Mouse (Mus musculus): ENCODE data around the gene Tmem144.

Gene Tmem144

DNA sequence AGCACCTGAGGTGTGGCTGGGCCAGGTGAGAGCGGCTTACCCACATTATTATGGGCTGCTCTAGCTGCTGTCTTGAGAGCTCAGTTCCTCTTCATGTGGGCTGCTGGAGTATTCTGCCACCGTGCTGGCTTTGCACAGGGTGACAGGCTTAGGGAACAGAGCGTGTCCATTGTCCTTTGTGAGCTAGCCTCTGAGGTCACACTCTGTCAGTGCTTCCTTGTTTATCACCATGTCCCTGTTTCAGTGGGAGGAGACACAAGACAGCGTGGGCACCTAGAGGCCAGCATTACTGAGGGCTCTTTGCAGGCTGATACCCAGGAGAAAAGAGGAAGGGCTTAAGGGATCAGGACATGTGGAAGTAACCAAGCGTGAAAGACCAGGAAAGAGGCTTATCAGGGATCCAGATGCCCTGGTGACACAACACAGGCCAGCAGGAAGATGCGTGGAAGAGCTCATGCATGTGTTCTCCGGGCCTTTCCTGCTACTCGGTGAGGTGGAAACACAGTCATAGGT, at the start of gene Tmem144:
Tmem144 (minus strand) TSS at position 120 of the 513 bp plus-strand sequence.
- no peak for DNase-seq

DNA sequence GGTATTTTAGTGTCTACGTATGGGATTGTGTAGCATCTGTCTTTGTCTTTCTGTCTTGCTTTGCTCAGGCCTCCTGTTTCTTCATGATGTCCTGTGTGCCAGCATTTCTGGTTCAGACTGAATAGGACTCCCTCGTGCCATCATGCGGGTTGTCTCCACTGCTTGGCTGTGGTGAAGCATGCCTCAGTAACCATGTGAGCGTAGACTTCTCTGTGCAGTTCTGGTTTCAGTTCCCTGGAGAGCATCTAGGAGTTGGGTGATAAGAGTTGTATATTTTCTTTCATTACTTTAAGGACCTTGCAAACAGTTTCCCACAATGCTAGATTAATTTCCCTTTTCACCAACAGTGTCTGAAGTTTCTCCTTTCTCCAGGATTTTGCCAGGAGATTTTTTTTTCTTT, 49.2 kb upstream of the Tmem144 start:
- DNase-seq = no peak

DNA sequence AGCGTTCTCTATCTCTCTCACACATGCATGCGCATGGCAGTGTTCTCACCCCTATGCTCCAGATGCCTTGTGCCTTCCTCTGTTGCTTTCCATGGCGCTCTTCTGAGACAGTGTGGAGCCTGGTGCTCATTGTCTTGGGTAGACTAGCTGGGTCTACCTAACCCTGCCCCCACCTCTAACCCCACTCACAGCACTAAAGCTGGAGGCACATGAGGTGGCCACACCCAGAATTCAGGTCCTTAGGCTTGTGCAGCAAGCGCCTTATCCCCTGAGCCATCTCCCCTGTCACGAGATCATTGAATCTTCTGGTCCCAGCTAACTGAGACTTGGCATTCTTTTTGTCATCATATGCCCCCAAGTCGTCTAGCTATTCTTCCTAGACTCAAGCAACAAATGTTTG, 48.7 kb upstream of the Tmem144 start:
- no peak for DNase-seq

DNA sequence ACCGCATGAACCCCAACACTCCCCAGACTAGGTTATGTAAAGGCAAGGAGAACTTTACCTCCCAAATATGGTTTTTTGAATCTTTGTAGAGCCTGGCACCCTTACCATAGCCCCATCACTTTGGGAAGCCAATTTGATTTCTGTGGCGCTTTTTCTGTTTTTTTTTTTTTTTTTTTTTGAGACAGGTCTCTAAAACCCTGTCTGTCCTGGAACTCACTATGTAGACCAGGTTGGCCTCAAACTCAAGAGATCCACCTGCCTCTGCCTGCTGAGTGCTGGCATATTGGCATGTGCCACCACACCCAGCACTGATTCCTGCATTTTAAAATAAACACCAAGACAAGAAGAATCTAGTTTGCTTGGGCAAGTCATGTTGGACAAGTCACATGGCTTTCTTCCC, 47.9 kb upstream of the Tmem144 start:
- no peak for DNase-seq

DNA sequence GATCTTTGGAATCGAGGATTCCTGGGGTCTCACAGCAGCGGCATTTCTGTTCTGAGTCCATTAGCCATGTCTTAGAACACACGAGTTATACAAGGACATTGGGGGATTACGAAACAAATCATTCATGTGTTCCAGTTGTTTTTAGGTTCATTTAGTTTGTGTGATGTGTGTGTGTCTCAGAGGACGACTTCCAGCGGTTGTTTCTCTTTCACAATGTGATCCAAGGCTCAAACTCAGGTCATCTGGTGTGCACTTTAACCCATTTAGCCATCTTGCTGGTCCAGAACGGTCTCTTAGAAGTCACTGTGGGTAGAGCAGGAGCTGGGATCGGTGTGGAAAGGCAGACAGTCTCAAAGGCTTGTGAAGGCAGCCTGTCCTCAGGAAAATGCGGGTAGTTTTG, 47.3 kb upstream of the Tmem144 start:
- DNase-seq = no peak

DNA sequence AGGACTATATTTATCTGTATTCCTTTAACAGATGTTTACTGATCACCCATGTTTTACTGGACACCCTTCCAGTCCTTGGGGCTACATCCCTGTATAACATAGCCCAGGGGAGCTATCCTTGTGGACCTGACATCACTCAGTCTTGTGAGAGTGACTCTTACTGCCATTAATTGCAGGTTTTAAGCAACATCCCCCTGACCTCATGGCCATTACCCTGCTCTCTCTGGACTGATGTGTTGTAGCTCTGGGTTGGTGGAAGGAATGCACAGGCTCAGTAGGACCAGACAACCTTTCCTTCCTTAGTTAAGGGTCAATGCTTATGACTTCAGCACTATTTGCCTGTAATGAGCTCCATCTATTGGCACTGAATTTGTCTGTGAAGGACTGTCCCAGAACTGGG, 45.9 kb upstream of the Tmem144 start:
- no peak for DNase-seq

DNA sequence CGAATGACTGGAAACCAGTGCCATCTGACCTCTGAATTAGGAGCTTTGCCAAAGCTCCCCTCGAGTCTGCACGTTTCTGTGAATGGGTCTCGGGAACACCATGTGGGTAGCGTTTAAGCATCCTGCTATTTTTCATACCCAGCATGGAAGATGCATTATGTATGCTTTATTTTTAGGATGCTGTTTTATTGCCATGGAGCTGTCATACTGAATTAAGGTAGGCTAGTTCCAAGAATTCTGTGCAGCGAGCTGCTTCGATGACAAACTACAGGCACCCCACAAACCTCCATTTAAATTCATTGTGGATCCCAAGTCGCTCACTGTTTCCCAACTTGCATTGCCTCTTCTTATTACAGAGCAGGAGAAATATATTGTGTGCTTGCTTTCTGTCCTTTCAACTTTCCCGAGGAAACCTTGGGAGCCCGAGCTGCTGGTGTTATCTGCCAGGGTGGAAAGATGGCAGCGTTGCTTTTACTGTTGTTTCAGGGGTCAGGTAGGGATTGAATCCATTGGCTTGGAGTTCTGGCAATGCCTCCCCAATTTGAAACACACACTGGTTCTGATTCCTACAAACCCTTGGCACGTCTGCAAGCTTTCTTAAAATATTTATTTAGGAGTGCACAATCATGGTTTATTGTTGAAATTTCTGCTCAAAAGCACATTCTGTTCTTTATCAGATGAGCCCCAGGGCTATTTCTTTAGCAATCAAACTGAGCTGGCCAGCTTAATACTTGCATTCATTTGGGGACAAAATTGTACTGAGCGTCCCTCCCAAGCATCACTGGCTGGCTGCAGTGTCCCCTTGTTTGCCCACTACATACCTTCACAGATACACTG, 45.2 kb upstream of the Tmem144 start:
- no peak for DNase-seq

DNA sequence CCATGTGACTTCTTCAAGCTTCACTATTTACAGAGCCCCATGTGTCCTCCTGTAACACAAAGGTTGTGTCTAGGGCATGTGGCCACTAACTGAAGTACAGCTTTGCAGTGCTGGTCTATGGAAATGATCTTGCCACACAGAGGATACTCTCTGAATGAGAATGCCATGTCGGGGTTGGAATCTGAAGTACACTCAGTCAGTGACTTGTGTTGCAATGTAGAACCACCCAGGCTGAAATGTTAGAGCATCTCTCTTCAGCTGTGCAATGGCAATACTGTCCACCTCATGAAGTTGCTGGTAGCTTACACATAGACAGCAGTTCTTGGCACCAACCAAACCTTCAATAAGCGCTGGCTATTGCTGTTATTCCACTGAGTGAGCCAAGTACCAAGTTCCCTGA, 35.4 kb upstream of the Tmem144 start:
- no peak for DNase-seq

DNA sequence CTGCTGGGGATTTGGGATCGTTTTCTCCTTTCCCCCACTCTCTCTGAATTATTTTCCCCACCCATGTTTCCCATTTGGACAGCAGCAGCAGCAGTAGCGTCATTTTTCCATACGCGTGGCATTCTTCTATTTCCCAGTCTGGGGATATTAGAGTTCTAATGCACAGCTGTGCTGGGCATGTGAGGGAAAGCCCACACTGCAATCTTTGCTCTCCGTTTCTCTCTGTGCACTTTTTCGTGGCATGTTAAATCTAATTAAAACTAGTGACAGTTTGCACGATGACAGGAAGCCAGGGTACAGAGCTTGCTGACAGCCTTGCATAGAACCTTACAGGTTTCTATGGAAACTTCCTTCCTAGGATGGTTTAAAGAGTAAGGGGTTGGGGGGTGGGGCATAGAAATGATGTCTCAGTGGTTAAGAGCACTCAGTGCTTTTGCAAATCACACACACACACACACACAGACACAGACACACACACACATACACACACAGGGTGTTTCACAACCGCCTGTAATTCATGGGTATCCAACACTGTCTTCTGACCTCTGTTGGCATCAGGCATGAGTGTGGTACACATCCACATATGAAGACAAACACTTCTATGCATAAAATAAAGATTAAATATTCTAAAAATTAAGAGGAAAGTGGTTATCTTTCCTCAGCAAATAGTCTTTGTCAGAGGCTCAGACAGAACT, 34.7 kb upstream of the Tmem144 start:
- no peak for DNase-seq

DNA sequence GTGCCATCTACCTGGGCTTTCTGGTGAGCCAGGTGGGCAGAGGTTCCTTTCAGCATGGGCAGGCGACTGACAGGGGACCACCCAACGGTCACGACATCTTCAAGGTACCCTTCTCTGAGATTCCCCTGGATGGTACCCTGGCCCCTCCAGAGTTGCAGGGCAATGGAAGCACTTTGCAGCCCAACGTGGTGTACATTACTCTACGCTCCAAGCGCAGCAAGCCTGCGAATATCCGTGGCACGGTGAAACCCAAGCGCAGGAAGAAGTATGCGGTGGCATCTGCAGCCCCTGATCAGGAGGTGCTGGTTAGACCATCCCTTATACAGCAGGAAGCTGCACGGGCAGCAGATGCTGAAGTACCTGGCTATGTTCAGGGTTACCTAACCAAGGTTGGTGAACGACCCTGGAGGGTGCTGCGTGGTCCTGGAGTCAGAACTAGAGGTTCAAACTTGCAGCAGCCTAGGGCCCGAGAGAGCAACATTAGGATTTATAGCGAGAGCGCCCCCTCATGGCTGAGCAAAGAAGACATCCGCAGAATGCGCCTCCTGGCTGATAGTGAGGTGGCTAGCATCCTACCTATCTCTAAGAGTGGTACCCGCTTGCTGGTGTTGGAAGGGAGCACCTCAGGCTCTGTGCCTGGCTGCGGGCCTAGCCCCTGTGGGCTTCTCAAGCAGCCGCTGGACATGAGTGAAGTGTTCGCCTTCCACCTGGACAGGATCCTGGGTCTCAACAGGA, 34.0 kb upstream of the Tmem144 start:
- peak; percentile 7 to 20 for DNase-seq

DNA sequence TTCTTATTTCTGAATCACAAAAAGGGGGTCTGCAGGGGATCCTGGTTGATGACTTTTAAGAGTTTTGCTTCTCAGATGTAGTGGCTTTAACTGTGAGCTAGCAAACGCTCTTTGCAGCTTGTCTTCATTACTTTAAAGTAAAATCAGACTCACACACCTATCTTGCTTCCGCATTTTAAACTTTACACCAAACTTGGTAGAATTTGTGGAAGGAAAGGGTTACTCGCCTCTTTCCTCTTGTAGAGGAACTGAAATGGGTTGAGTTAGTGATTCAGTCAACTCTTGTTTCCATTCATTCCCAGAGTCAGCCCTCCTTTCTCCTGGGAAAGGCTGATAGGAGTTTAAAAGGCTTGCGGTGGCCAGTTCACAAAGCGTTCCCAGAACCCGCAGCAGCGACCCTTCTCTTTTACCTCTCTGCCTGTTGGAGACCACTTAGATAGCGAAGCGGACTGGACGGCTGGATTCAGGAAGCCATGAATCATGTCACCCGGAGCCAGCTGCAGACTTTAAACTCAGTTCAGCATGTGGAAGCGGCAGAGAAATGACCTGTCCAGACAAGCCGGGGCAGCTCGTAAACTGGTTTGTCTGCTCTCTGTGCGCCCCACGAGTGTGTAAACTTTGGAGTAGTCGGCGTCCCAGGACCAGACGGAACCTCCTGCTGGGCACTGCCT, 33.2 kb upstream of the Tmem144 start:
- DNase-seq = peak in 1 of 2 experiments; percentile 8

DNA sequence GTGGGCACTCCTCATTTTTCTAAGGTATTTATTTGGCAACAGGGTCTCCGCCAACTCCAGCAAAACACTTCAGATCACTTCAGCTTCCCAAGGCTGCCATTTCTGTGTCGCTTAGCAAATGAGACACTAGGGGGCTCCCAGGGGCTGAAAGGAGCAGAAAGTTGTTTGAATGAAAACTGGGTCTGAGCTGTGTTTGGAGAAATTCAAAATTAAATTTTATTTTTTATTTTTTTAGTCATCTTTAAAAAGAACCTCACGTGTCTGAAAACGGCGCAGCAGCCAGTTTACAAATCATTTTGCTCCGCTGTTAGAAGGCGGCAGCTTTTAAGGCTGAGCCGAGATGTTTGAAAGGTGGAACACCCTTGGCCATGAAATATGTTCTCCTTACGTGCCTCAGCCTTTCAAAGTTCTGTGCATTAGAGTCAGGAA, 32.2 kb upstream of the Tmem144 start:
- peak in 1 of 2 experiments; percentile 37 for DNase-seq

DNA sequence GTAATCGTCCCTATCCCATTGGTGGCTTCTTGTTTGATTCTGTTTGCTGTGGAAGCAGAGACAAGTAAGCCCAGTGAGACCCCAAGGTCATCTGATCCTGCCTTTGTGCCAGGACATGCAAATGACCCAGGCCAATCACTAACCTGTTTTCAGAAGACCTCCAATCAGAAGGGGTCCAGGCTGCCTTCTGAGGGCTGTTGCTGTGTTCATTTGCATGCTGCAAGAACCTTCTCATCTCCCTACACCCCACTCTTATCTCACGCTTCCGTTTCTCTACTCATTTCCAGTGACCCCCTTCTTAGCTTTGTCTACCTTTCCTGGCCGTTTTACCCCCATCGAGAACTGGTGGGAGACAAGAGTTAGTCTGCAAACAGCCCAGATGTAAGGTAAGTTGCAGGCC, 31.7 kb upstream of the Tmem144 start, which contains the start of gene Fam198b:
Fam198b (plus strand) TSS at position 229 of the 400 bp plus-strand sequence.
- DNase-seq = no peak

DNA sequence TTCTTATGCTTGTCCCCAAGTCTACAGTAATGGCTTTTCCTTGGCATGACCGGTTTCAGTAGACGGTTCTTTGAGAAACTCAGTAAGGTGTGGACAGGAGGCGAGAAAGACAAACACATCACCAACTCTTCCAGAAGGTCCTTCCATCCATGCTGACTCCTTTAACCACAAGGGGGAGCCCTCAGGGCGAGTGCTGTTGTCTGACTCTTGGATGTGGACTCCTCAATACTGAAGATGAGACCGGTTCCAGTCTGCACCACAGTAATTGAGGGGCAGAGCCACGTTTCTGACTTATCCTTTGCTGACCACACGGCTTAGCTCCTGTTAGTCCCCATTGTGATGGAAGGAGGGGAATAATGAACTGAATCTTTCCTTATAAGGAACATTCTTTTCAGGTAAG, 30.5 kb upstream of the Tmem144 start:
- peak; percentile 9 to 46 for DNase-seq

DNA sequence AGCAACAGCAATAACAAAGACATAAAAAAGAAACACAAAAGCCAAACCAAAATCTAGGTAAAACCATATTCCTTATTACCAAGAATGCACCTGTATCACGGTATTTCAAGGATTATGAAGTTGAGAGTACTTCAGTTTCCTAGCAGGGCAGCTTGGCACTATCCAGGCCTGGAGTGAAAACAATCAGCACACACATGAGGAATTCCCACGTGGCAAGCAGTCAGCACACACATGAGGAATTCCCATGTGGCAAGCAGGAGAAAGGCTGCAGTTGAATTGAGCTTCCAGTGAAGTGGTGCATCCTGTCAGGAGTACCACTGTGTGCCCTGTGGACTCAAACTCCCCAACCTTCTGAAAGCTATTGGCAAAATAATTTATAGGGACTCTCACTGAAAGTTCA, 29.1 kb upstream of the Tmem144 start:
- no peak for DNase-seq

DNA sequence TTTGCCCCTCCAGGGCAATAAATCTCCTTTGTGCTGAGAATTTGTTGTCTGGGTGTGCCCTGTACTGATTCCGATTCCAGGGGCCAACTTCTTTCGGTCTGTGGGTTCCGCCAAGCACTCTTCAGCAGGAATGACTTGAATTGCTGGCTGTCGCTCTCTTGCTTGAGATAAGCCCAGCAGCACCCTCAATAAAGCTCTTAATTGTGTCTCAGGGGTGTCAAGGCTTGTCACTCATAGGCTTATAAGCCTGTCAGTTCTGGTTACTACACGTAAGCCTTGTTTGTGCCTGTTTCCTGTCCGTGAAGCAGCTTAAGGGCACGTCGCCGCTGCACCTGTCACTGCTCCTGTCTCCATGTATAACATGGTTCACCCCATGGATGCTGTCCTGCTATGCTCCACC, 26.7 kb upstream of the Tmem144 start:
- DNase-seq = no peak

DNA sequence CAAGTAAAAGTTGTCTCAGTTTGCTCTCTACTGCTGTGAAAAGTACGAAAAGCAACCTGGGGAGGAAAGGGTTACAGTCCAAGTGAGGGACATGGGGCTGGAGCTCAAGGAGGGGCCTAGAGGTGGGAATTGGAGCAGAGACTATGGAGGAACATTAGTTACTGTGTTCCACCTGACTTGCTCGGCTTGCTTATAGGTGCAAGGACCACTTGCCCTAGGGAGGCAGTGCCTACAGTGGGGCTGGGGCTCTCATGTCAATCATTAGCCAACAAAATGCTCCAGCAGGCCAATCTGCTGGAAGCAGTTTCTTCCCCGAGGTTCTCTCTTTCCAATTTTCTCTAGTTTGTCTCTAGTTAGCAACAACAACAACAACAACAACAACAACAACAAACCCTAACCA, 25.8 kb upstream of the Tmem144 start:
- DNase-seq = no peak

DNA sequence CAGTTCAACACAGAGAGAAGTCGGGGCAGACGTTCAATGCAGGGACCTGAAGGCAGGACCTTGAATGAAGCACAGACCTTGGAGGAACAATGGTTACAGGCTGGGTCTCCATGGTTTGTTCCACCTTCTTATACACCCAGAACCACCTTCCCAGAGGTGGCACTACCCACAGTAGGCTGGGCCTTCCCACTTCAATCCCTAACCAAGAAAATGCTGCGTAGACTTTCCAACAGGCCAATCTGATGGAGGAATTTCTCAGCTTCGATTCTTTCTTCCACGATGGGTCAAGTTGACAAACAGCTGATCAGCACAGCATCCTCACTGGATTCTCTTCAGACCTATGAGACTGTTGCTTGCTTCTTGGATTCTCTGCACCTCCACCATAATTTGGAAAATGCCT, 22.9 kb upstream of the Tmem144 start:
- no peak for DNase-seq

DNA sequence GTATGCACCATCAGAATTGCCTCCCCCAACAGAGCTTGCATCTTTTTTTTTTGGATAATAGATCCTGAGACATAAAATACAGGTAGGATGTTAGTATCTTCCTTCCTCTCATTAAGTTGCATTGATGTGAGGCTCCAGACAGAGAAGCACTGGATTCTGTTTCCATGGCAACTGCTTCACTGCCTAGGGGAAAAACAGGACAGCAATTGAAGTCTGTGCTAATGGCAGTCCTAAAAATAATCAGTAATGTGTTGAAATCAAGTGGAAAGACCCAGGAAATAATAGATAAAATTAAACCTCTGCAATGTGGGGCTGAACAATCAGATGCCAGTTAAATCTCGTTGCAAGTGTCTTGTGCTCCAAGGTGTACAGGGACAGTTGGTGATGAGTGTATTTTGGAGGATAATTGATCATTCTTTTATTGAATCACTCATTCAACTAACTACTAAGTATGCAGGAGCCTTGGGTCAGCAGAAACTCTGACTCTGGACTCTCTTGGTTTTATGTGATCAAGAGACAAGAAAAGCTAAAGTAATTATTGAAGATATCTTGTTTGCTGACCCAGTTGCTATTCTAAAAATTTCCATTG, 14.6 kb upstream of the Tmem144 start:
- DNase-seq = no peak

DNA sequence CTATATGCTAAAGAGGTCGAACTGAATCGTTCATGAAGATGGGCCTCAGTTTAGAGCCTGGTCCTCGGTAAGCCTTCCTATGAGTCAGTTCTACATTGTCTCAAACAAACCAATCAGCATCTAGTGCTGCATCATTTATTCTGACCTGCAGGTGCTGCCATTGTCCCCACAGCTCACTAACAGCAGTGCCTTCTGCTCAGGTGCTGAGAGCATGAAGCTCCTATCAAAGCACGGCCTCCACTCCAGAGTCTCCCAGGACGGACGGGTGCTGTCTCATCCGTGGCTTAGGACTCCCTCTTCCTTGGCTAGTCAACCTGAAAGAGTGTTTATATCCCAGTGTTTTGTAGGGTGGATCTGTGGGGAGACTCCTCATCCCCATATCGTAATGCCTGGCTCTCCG, 14.0 kb upstream of the Tmem144 start:
- DNase-seq = no peak

DNA sequence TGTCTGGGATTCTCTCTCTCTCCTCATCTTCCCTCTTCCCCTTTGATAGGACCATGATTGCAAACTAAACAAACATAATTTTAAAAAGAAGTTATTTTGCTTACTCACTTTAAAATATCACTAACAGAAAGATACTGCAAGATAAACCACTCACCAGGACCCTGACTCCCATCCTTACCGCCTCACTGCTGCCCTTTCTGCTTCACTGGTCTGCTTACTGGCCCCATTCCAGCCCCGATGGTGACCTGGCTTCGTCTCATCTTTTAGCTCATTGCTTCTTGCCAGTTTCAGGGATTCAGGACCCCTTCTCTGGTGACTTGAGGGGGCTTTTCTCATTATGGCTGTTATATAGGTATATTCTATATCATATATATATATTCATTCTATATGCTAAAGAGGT, 13.5 kb upstream of the Tmem144 start:
- no peak for DNase-seq

DNA sequence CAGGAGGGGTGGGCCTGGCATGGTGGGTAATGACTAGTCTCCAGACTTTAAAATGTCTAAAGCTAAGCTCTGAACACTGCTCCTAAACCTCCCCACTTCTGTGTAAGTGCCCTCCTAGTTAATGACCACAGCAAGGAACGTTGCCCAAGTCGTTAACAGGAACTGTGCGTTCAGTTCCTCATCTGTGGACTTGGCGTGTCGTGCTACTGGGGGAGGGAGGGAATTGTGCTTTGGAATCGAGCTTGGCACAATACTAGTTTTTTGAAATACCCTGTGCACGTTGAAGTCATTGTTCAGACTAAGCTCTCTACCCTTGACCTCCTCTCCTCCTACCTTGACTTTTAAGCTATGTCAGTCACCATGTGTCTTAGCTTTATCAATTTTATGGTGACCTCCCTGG, 12.3 kb upstream of the Tmem144 start:
- no peak for DNase-seq

Measured in spleen, adult 18-20 months (tissue).